14 mouse cellular contexts compared by ENCODE assay signal in genomic region chr8:83090446-83090845, GRCm38 (mm10).
"Had no signal": no experiment of that assay in that cellular context is flagged by ENCODE, and none has a peak within 500 bp of the region (broad histone marks: within the 10 kb centered on the region; RNA-seq: fewer than 3 reads in every experiment).

No protein-coding gene starts in this region.

- H3K9ac ChIP-seq: liver, embryonic 15.5 days; liver, postnatal 0 days; lung, embryonic 15.5 days; midbrain, embryonic 13.5 days; midbrain, embryonic 15.5 days; neural tube, embryonic 12.5 days had no signal

- H3K27ac ChIP-seq: liver, embryonic 15.5 days; lung, embryonic 15.5 days; midbrain, embryonic 13.5 days; midbrain, embryonic 15.5 days; neural tube, embryonic 12.5 days had no signal

- H3K36me3 ChIP-seq: liver, embryonic 15.5 days; lung, embryonic 15.5 days; midbrain, embryonic 13.5 days; midbrain, embryonic 15.5 days; neural tube, embryonic 12.5 days had no signal

- H3K9me3 ChIP-seq: liver, embryonic 15.5 days; lung, embryonic 15.5 days; megakaryocyte, embryonic 14.5 days; midbrain, embryonic 13.5 days; midbrain, embryonic 15.5 days; neural tube, embryonic 12.5 days had no signal

- H3K4me1 ChIP-seq: liver, embryonic 15.5 days; lung, embryonic 15.5 days; midbrain, embryonic 13.5 days; midbrain, embryonic 15.5 days; neural tube, embryonic 12.5 days had no signal

- H3K27me3 ChIP-seq: liver, embryonic 15.5 days; lung, embryonic 15.5 days; midbrain, embryonic 13.5 days; midbrain, embryonic 15.5 days; neural tube, embryonic 12.5 days had no signal

- DNase-seq: liver, postnatal 0 days; lung, adult 2 months; lung, postnatal 14 days; lung, postnatal 36 days; right cerebral cortex, postnatal 14 days; thymus, adult 18-20 months; thymus, postnatal 14 days; thymus, postnatal 36 days had no signal

- H3K4me3 ChIP-seq: liver, embryonic 15.5 days; lung, embryonic 15.5 days; megakaryocyte, embryonic 14.5 days; midbrain, embryonic 13.5 days; midbrain, embryonic 15.5 days; neural tube, embryonic 12.5 days had no signal
